Mouse (Mus musculus) spleen, postnatal 36 days (tissue): ENCODE data around the gene Tspan33.
"Not testable (repeated sequence)": the region's sequence is repeated elsewhere in the genome, so short reads cannot be mapped to it uniquely, and the experiment has no call there.

Source experiments
- DNase-seq, 2 experiments: peaks; one replicate each; pipeline ENCODE4 v3.0.0; 2022; ENCODE audit warnings: low spot score in 2 of 2, mixed read lengths in 1 of 2

The Tspan33 gene

GRCm38 (mm10) chr6:29693953-29694352 lies at the start of gene Tspan33:
Gene Tspan33 (plus strand): TSS chr6:29694222.
- peak; percentile 90 to 92 for DNase-seq

GRCm38 (mm10) chr6:29649494-29650169 lies 44.4 kb upstream of the Tspan33 start:
- peak; percentile 68 to 77 for DNase-seq

- DNase-seq: peak in 1 of 2 experiments; percentile 2
These were observed 43.9 kb upstream of the Tspan33 start for GRCm38 (mm10) chr6:29650170-29650549.

- DNase-seq: no peak
These were observed 40.8 kb upstream of the Tspan33 start for GRCm38 (mm10) chr6:29653271-29653670.

- no peak for DNase-seq
These were observed 35.2 kb upstream of the Tspan33 start for GRCm38 (mm10) chr6:29658626-29659475.

- no peak for DNase-seq
These were observed 34.1 kb upstream of the Tspan33 start for GRCm38 (mm10) chr6:29659964-29660363.

GRCm38 (mm10) chr6:29660662-29661307 lies 33.2 kb upstream of the Tspan33 start:
- no peak for DNase-seq

GRCm38 (mm10) chr6:29667266-29667665 lies 26.8 kb upstream of the Tspan33 start:
- no peak for DNase-seq

- DNase-seq: no peak
These were observed 22.3 kb upstream of the Tspan33 start for GRCm38 (mm10) chr6:29671741-29672140.

- DNase-seq: no peak
These were observed 21.2 kb upstream of the Tspan33 start for GRCm38 (mm10) chr6:29672563-29673411.

- DNase-seq: no peak
These were observed 20.3 kb upstream of the Tspan33 start for GRCm38 (mm10) chr6:29673739-29674138.

- not testable (repeated sequence) for DNase-seq
These were observed 14.0 kb upstream of the Tspan33 start for GRCm38 (mm10) chr6:29679947-29680550.

- no peak for DNase-seq
These were observed 12.2 kb upstream of the Tspan33 start for GRCm38 (mm10) chr6:29681853-29682252.

GRCm38 (mm10) chr6:29684686-29685085 lies 9.3 kb upstream of the Tspan33 start:
- DNase-seq: no peak

- no peak for DNase-seq
These were observed 8.1 kb upstream of the Tspan33 start for GRCm38 (mm10) chr6:29685952-29686351.

- DNase-seq: no peak
These were observed 4.6 kb upstream of the Tspan33 start for GRCm38 (mm10) chr6:29689458-29689857.

GRCm38 (mm10) chr6:29694375-29695289 lies 610 bp downstream of the Tspan33 start:
- DNase-seq: no peak

GRCm38 (mm10) chr6:29695290-29695674 lies 1.3 kb downstream of the Tspan33 start:
- DNase-seq: no peak

- DNase-seq: peak; percentile 30 to 43
These were observed 2.0 kb downstream of the Tspan33 start for GRCm38 (mm10) chr6:29695975-29696374.

GRCm38 (mm10) chr6:29697139-29697538 lies 3.1 kb downstream of the Tspan33 start:
- DNase-seq: no peak
